Mouse (Mus musculus) adrenal gland, postnatal 10 days (tissue): ENCODE data around the gene Zfyve28. TPM values are rescaled to one million over a fixed set of nuclear protein-coding genes. Genes with fewer than 3 reads are reported as not detected.
A peak's percentile ranks its signal among the peaks of the same experiment; 100 is the strongest.

Experiments used
- DNase-seq: peaks from one replicate; pipeline ENCODE4 v3.0.0; 2021; ENCODE audit warnings: mixed read lengths
- total RNA-seq, 2 experiments: library from RNA; stranded (reverse); gene quantifications; 2 replicates each; pipeline ENCODE4 v1.2.3; 2021

Gene Zfyve28
- total RNA-seq, 2 experiments from 2014 or later = 1.2 to 1.8 TPM

- peak; percentile 27 for DNase-seq
Observed at GRCm38 (mm10) chr5:34250090-34250489, 38.2 kb downstream of the Zfyve28 start.

GRCm38 (mm10) chr5:34249132-34249531 lies 39.1 kb downstream of the Zfyve28 start:
- no peak for DNase-seq

GRCm38 (mm10) chr5:34246443-34246842 lies 41.8 kb downstream of the Zfyve28 start:
- DNase-seq = no peak

- DNase-seq = no peak
Observed at GRCm38 (mm10) chr5:34243062-34243461, 45.2 kb downstream of the Zfyve28 start.

- DNase-seq = peak; percentile 72
Observed at GRCm38 (mm10) chr5:34242224-34242963, 45.9 kb downstream of the Zfyve28 start.

- no peak for DNase-seq
Observed at GRCm38 (mm10) chr5:34238444-34238843, 49.8 kb downstream of the Zfyve28 start.

GRCm38 (mm10) chr5:34235898-34236420 lies 52.3 kb downstream of the Zfyve28 start:
- DNase-seq = peak; percentile 71

GRCm38 (mm10) chr5:34235056-34235455 lies 53.2 kb downstream of the Zfyve28 start:
- no peak for DNase-seq

GRCm38 (mm10) chr5:34233221-34233515 lies 55.1 kb downstream of the Zfyve28 start:
- DNase-seq = no peak

GRCm38 (mm10) chr5:34232481-34233220 lies 55.6 kb downstream of the Zfyve28 start:
- no peak for DNase-seq

GRCm38 (mm10) chr5:34231901-34232300 lies 56.3 kb downstream of the Zfyve28 start:
- DNase-seq = no peak

GRCm38 (mm10) chr5:34230599-34231485 lies 57.4 kb downstream of the Zfyve28 start:
- no peak for DNase-seq

GRCm38 (mm10) chr5:34229503-34229902 lies 58.7 kb downstream of the Zfyve28 start:
- no peak for DNase-seq

- DNase-seq = peak; percentile 15
Observed at GRCm38 (mm10) chr5:34225516-34225915, 62.7 kb downstream of the Zfyve28 start.

- no peak for DNase-seq
Observed at GRCm38 (mm10) chr5:34224515-34224914, 63.7 kb downstream of the Zfyve28 start.

- no peak for DNase-seq
Observed at GRCm38 (mm10) chr5:34220001-34220400, 68.2 kb downstream of the Zfyve28 start.

GRCm38 (mm10) chr5:34218672-34219071 lies 69.6 kb downstream of the Zfyve28 start:
- DNase-seq = no peak

GRCm38 (mm10) chr5:34217756-34218155 lies 70.5 kb downstream of the Zfyve28 start:
- DNase-seq = no peak

- no peak for DNase-seq
Observed at GRCm38 (mm10) chr5:34216025-34216424, 72.2 kb downstream of the Zfyve28 start.

GRCm38 (mm10) chr5:34213659-34214058 lies 74.6 kb downstream of the Zfyve28 start:
- no peak for DNase-seq

GRCm38 (mm10) chr5:34210279-34210678 lies 78.0 kb downstream of the Zfyve28 start:
- DNase-seq = peak; percentile 87

GRCm38 (mm10) chr5:34207503-34207902 lies 80.7 kb downstream of the Zfyve28 start:
- no peak for DNase-seq

GRCm38 (mm10) chr5:34205788-34206187 lies 82.5 kb downstream of the Zfyve28 start:
- no peak for DNase-seq
